Mouse (Mus musculus) right cerebral cortex, postnatal 10 days (tissue): ENCODE measurements at regions not wholly inside any gene's neighbourhood (a gene's known extent, or its start where the extent isn't known, plus 50 kb on each side); places are given as distances from the start of the nearest gene placed in this dataset.
A peak's percentile ranks its signal among the peaks of the same experiment; 100 is the strongest.

Experiments used
- DNase-seq, 2 experiments: peaks; one replicate each; pipeline ENCODE4 v3.0.0; 2021; ENCODE audit warnings: low spot score in 2 of 2

GRCm38 (mm10) chr12:70628384-70629365 lies 175.8 kb downstream of the Tmx1 start:
- DNase-seq: no peak

- DNase-seq: no peak
Observed at GRCm38 (mm10) chr12:70629371-70629770, 176.5 kb downstream of the Tmx1 start.

GRCm38 (mm10) chr12:70631281-70631680 lies 178.4 kb downstream of the Tmx1 start:
- DNase-seq: no peak

GRCm38 (mm10) chr12:70633194-70633593 lies 180.3 kb downstream of the Tmx1 start:
- no peak for DNase-seq

- DNase-seq: no peak
Observed at GRCm38 (mm10) chr12:70633622-70634365, 180.9 kb downstream of the Tmx1 start.

- no peak for DNase-seq
Observed at GRCm38 (mm10) chr12:70635997-70636396, 183.1 kb downstream of the Tmx1 start.

GRCm38 (mm10) chr12:70640186-70640585 lies 185.1 kb upstream of the Frmd6 start:
- no peak for DNase-seq

GRCm38 (mm10) chr12:70644910-70645309 lies 180.4 kb upstream of the Frmd6 start:
- DNase-seq: no peak

- DNase-seq: no peak
Observed at GRCm38 (mm10) chr12:70645407-70645806, 179.9 kb upstream of the Frmd6 start.

GRCm38 (mm10) chr12:70647516-70647915 lies 177.8 kb upstream of the Frmd6 start:
- no peak for DNase-seq

- no peak for DNase-seq
Observed at GRCm38 (mm10) chr12:70648179-70648811, 177.0 kb upstream of the Frmd6 start.

GRCm38 (mm10) chr12:70648812-70649188 lies 176.5 kb upstream of the Frmd6 start:
- DNase-seq: no peak

- DNase-seq: no peak
Observed at GRCm38 (mm10) chr12:70649691-70650090, 175.6 kb upstream of the Frmd6 start.

GRCm38 (mm10) chr12:70650470-70650869 lies 174.8 kb upstream of the Frmd6 start:
- DNase-seq: no peak

GRCm38 (mm10) chr12:70652751-70653150 lies 172.6 kb upstream of the Frmd6 start:
- no peak for DNase-seq

- no peak for DNase-seq
Observed at GRCm38 (mm10) chr12:70653971-70654370, 171.3 kb upstream of the Frmd6 start.

GRCm38 (mm10) chr12:70654546-70654945 lies 170.8 kb upstream of the Frmd6 start:
- peak; percentile 58 to 61 for DNase-seq

GRCm38 (mm10) chr12:70655411-70655811 lies 169.9 kb upstream of the Frmd6 start:
- DNase-seq: no peak

GRCm38 (mm10) chr12:70655900-70656544 lies 169.3 kb upstream of the Frmd6 start:
- no peak for DNase-seq

GRCm38 (mm10) chr12:70656805-70657492 lies 168.4 kb upstream of the Frmd6 start:
- DNase-seq: no peak

- no peak for DNase-seq
Observed at GRCm38 (mm10) chr12:70657493-70657810, 167.9 kb upstream of the Frmd6 start.
